Mouse (Mus musculus) cerebellum, adult 18-20 months (tissue): ENCODE results near the gene Megf6.

Experiments used
- DNase-seq, 2 experiments: peaks; one replicate each; pipeline ENCODE4 v3.0.0; 2021

Megf6 gene

DNA sequence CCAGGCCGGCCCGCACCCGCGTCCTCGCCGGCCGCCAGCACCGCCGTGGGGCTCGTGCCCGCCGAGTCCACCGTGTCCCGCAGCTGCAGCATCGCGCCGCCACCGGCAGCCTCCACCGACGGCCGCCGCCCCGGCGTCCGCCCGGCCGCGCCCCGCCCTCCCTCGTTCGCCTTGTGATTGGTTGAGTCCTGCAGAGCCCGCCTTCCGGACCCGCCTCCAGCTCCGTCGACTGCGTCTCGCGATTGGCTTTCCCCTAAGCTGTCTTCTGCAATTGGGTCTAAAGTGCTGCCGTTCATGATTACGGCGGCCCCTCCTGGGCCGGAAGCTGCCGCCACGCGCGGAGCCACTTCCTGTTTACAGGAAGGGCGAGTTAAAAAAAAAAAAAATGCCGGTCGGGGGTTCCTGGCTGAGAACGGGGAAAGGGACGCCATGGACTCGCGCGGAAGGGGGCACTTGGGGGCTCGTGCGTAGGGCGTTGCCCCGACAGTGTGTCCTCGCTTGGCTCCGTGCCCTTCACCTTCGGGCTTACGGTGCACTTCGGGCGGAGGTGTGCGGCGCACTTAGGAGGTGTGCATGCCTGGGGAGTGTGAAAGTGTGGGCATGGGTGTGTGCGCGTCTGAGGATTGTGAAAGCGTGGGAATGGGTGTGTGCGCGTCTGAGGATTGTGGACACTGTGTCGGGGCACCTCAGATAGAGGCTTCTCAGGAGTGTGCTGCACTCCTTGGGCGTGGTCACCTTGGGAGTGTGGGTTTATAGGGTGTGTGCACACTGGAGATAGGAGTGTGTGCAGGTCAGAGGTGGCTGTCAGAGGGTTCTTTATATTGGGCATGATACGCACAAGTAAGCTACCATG, 9.8 kb upstream of the Megf6 start, which contains the start of gene Tprgl:
Gene Tprgl (minus strand): TSS at position 129 of the 853 bp plus-strand sequence.
- peak; percentile 97 for DNase-seq

DNA sequence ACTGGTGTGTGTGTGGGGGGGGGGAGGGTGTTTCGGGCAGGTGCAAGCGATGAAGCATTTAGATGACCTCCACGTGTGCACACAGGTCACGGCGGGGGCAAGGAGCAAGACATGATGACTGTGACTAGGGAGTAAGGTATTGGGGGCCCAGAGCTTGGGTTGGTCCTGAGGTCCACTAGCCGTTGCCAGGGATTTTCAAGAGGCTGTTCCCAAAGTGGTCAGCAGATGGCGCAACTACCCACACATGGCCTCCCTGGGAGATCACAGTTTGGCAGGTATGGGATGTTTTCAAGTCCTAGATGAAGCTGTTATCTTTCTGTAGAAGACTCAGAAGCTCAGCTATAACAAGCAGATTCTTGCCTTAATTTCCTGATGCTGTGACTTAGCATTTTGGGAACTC, 7.2 kb upstream of the Megf6 start:
- peak; percentile 77 to 86 for DNase-seq

- DNase-seq, result no peak
Measured at GRCm38 (mm10) chr4:154167053-154167452, 3.5 kb upstream of the Megf6 start.

DNA sequence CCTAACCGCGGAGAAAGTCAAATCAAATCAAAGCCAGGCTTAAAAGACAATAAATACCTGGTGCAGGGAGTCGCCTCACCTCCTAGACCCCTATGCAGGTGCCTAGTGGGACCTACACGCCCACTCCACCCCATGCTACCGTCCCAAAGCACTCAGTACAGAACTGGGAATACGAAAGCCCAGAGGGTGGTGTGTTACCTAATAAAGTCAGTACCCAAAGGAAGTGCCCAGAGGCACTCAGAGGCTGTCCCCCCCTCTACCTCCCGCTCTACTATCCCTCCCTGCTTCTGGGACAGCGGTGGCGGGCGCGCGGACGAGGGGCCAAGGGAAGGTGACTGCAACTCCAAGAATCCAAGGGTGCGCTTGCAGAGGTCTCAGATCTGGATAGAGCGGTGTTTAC, 509 bp upstream of the Megf6 start:
- no peak for DNase-seq

DNA sequence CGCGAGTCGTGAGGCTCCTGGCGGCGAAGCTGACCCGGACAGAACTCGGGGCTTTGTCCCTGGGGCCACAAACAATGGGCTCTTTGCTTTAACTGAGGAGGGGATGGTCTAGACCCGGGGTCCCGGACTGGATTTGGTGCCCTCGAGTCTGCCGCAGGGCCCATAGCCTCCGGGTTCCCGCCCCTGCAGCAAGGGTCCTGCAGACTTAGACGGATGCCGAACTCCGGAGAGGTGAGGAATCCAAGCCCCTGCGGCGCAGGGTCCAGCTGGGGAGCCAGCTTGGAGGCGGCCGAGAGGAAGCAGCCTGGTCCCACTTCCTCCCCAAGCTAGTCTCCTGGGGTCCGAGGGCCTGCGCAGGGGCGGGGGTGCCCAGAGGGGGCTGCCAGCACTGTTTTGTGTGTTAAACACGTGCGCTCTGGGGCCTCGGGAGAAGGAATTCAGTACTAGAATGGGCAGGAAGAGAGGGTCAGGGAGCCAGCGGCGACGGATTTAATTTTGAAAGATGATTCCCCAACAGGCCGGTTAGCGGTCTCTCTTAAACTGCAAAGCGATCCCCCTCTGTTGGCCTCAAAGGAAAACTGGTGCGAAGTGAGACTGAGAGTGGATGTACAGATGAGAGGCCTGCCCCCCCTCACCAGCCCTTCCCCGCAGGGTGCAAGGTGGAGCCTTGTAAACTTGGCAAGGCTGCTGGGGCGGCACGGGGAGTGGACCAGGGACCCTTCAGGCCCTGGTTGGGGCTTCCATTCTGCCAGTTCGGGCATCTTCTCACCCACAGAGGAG, 811 bp downstream of the Megf6 start:
- no peak for DNase-seq

GRCm38 (mm10) chr4:154171931-154172604, 1.5 kb downstream of the Megf6 start:
- no peak for DNase-seq

DNA sequence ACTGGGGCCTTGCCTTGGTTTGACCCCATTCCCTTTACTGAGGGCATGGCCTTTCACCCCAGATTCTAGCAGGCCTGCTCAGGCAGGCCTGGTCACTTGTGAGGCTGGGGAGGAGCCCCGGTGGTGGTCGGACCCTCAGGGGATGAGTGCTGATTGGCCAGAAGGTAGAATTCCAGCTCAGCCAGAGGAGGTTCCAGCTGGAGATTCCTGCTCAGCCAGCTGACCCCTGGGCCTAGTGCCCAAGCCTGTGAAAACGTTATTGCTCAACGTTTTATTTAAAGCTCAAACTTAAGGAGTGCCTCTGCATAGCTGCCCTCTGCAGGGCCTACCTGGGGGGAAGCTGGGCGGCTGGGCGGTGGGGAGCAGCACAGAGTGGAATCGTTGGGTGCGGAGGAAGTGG, 6.7 kb downstream of the Megf6 start:
- no peak for DNase-seq

DNA sequence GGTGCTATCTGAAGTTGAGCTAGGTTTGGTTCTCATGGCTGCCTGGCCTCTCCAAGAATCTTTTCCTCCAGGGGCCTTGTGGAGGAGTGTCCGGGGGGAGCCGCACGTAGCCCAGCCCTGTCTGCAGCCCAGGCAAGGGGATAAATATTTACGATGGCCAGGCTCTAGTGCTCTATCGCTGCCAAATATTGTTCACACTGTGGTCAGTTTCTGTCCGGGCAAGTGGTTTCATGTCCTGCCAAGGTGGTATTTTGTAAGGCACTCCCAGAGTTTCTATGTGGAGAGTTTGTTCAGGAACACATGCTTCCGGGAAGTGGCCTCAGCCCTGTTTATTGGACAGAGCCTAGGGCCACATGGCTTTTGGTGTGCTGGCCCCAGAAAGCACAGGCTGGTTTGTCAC, 10.5 kb downstream of the Megf6 start:
- no peak for DNase-seq

DNA sequence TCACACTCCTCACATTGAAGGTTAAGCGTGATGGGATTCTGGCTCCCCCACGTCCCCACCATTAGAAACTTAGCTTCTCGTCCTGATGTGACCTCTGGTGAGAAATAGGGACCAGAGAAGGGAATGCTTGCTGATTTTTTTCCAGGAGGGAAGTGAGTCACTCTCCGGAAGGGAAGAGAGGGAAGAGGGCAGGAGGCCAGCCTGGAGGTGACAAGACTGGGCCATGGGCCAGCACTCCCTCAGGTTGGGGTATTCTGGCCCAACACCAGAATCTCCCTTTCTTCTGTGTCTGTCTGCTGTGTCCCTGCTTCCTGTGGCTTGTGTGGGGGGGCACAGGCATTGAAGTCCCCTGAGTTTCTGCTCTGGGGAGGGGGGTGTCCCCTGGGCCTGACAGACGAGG, 13.0 kb downstream of the Megf6 start:
- DNase-seq, result no peak

- no peak for DNase-seq
Measured at GRCm38 (mm10) chr4:154185001-154185400, 14.5 kb downstream of the Megf6 start.

- no peak for DNase-seq
Measured at GRCm38 (mm10) chr4:154186002-154186537, 15.5 kb downstream of the Megf6 start.

- no peak for DNase-seq
Measured at GRCm38 (mm10) chr4:154188948-154189347, 18.4 kb downstream of the Megf6 start.

GRCm38 (mm10) chr4:154197961-154198360, 27.4 kb downstream of the Megf6 start:
- no peak for DNase-seq

GRCm38 (mm10) chr4:154198377-154198961, 27.9 kb downstream of the Megf6 start:
- no peak for DNase-seq

- DNase-seq, result no peak
Measured at GRCm38 (mm10) chr4:154201511-154201910, 31.0 kb downstream of the Megf6 start.

- peak; percentile 87 to 94 for DNase-seq
Measured at GRCm38 (mm10) chr4:154204532-154204931, 34.0 kb downstream of the Megf6 start.

GRCm38 (mm10) chr4:154205392-154205791, 34.9 kb downstream of the Megf6 start:
- no peak for DNase-seq

GRCm38 (mm10) chr4:154207261-154207660, 36.7 kb downstream of the Megf6 start:
- peak; percentile 60 to 82 for DNase-seq

- no peak for DNase-seq
Measured at GRCm38 (mm10) chr4:154209054-154209453, 38.5 kb downstream of the Megf6 start.

GRCm38 (mm10) chr4:154209825-154210224, 39.3 kb downstream of the Megf6 start:
- no peak for DNase-seq

GRCm38 (mm10) chr4:154211459-154211858, 40.9 kb downstream of the Megf6 start:
- DNase-seq, result no peak

DNA sequence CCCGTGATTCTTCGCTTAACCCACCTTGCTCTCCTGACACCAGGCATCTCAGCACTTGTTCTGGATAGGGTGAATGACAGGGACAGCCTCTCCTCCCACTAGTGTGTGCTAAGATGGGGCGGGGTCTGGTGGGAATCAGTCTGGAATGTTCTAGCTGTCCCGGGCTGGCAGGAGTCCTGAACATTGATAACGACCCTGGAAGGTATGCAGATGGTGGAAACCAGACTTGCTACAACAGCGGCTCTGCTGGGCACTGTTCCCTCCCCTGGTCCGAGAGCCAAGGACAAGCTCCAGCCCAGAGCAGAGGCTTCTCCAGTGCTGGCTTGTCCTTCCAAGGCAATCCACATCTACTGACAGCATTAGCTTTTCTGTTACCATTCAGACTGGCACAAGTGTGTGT, 43.1 kb downstream of the Megf6 start:
- no peak for DNase-seq

GRCm38 (mm10) chr4:154214075-154214474, 43.5 kb downstream of the Megf6 start:
- DNase-seq, result no peak
